Mouse (Mus musculus) small intestine, adult 2 months (tissue): ENCODE data around the gene Acot10.
"Not testable (repeated sequence)": the region's sequence is repeated elsewhere in the genome, so short reads cannot be mapped to it uniquely, and the experiment has no call there.

ENCODE experiments used
- CTCF ChIP-seq: fragments of 200-500 bp; IDR thresholded peaks from 2 replicates; pipeline ENCODE4 v1.5.1; 2012; ENCODE audit warnings: low read depth, mild to moderate bottlenecking, control low read depth, inconsistent platforms, low read length, moderate library complexity, mixed read lengths; ENCODE audit not compliant: insufficient replicate concordance, insufficient read length; ENCODE audit errors: extremely low read depth
- POLR2A ChIP-seq: fragments of 200-500 bp; IDR thresholded peaks from 2 replicates; pipeline ENCODE4 v1.6.1; 2012; ENCODE audit warnings: low read depth, mild to moderate bottlenecking, control low read depth, inconsistent platforms, low read length, moderate library complexity

DNA sequence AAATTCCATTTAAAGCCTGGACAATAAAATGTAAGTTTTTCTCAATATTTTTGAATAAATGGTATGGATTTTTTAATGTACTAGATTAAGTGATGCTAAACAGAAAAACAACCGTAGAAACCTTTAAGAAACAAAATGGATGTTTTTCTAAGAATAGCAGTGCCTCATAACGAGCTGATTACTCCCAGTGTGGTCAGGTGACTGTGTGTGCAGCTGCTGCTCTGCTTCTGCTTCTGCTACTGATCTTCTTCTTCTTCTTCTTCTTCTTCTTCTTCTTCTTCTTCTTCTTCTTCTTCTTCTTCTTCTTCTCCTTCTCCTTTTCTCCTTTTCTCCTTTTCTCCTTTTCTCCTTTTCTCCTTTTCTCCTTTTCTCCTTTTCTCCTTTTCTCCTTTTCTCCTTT, 3.0 kb upstream of the Acot10 start:
- TF ChIP-seq POLR2A, CTCF: not testable (repeated sequence)
